Mouse (Mus musculus): ENCODE data around the gene Sugct.
"Not testable (repeated sequence)": the region's sequence is repeated elsewhere in the genome, so short reads cannot be mapped to it uniquely, and the experiment has no call there.

Gene Sugct

GRCm38 (mm10) chr13:16847236-16847635, 848.1 kb downstream of the Sugct start:
- DNase-seq = no peak

- no peak for DNase-seq
Observed at GRCm38 (mm10) chr13:16840994-16841393, 854.4 kb downstream of the Sugct start.

- no peak for DNase-seq
Observed at GRCm38 (mm10) chr13:16838409-16838808, 856.9 kb downstream of the Sugct start.

- DNase-seq = no peak
Observed at GRCm38 (mm10) chr13:16835111-16835510, 860.2 kb downstream of the Sugct start.

GRCm38 (mm10) chr13:16833069-16833468, 862.3 kb downstream of the Sugct start:
- no peak for DNase-seq

GRCm38 (mm10) chr13:16831840-16832239, 863.5 kb downstream of the Sugct start:
- no peak for DNase-seq

- not testable (repeated sequence) for DNase-seq
Observed at GRCm38 (mm10) chr13:16830291-16830690, 865.1 kb downstream of the Sugct start.

- DNase-seq = no peak
Observed at GRCm38 (mm10) chr13:16829589-16829988, 865.8 kb downstream of the Sugct start.

- DNase-seq = no peak
Observed at GRCm38 (mm10) chr13:16825619-16826018, 869.7 kb downstream of the Sugct start.

GRCm38 (mm10) chr13:16821785-16822184, 873.6 kb downstream of the Sugct start:
- DNase-seq = no peak

- no peak for DNase-seq
Observed at GRCm38 (mm10) chr13:16817471-16817870, 877.9 kb downstream of the Sugct start.

GRCm38 (mm10) chr13:16816747-16817146, 878.6 kb downstream of the Sugct start:
- no peak for DNase-seq

- DNase-seq = no peak
Observed at GRCm38 (mm10) chr13:16812268-16812667, 883.1 kb downstream of the Sugct start.
